Mouse (Mus musculus) ovary, adult 2 months (tissue): ENCODE data around the gene Gm49388. TPM values are rescaled to one million over a fixed set of nuclear protein-coding genes. Genes with fewer than 3 reads are reported as not detected.

ENCODE experiments used
- polyA plus RNA-seq: library from polyadenylated mRNA; depleted of rRNA; stranded (reverse); fragments of >200 nt; gene quantifications from 2 replicates; pipeline ENCODE4 v1.2.3, GENCODE M21; 2012; rRNA removed

The Gm49388 gene
- polyA plus RNA-seq, result 0.06 TPM in 1 of 2 replicates, not detected in the other

GRCm38 (mm10) chr7:127785308-127785707 lies at the start of gene Gm49388:
TSS of gene Gm49388 (plus strand) at chr7:127785608.

GRCm38 (mm10) chr7:127744366-127745045 lies 40.9 kb upstream of the Gm49388 start, which contains the start of gene Fbxl19:
TSS of gene Fbxl19 (plus strand) at chr7:127744543.

GRCm38 (mm10) chr7:127769651-127770038 lies 15.8 kb upstream of the Gm49388 start, which contains the start of gene Orai3:
TSS of gene Orai3 (plus strand) at chr7:127769815.

GRCm38 (mm10) chr7:127776426-127776825 lies 9.0 kb upstream of the Gm49388 start, which contains the start of gene Setd1a:
TSS of gene Setd1a (plus strand) at chr7:127776670.

GRCm38 (mm10) chr7:127800435-127801009 lies 15.1 kb downstream of the Gm49388 start, which contains the start of gene Hsd3b7:
TSS of gene Hsd3b7 (plus strand) at chr7:127800604.

GRCm38 (mm10) chr7:127824176-127824871 lies 38.9 kb downstream of the Gm49388 start, which contains the start of the genes Stx4a and Stx1b:
TSS of gene Stx4a (plus strand) at chr7:127824294.
TSS of gene Stx1b (minus strand) at chr7:127824549.

Other genes starting within 250 kb of the Gm49388 start
- 0.75 and 3.4 TPM in 2 replicates for gene Tmem265, start 224.2 kb upstream of the Gm49388 start, polyA plus RNA-seq
- 62.0 and 70.8 TPM in 2 replicates for gene Phkg2, start 212.3 kb upstream of the Gm49388 start, polyA plus RNA-seq
- 11.7 and 13.2 TPM in 2 replicates for gene Ccdc189, start 197.0 kb upstream of the Gm49388 start, polyA plus RNA-seq
- gene Rnf40, start 196.8 kb upstream of the Gm49388 start, polyA plus RNA-seq, result 33.5 and 34.1 TPM in 2 replicates
- 21.3 and 22.4 TPM in 2 replicates for gene Zfp629, start 169.8 kb upstream of the Gm49388 start, polyA plus RNA-seq
- gene Bcl7c, start 76.7 kb upstream of the Gm49388 start, polyA plus RNA-seq, result 67.7 and 78.2 TPM in 2 replicates
- 33.4 and 51.7 TPM in 2 replicates for gene Ctf1, start 72.9 kb upstream of the Gm49388 start, polyA plus RNA-seq
- gene Ctf2, start 53.4 kb upstream of the Gm49388 start, polyA plus RNA-seq, result 0.27 and 0.30 TPM in 2 replicates
- gene Fbxl19, start 41.1 kb upstream of the Gm49388 start, polyA plus RNA-seq, result 68.7 and 76.0 TPM in 2 replicates
- 51.2 and 60.6 TPM in 2 replicates for gene Orai3, start 15.8 kb upstream of the Gm49388 start, polyA plus RNA-seq
- gene Setd1a, start 8.9 kb upstream of the Gm49388 start, polyA plus RNA-seq, result 9.9 and 12.3 TPM in 2 replicates
- 78.5 and 87.3 TPM in 2 replicates for gene Hsd3b7, start 15.0 kb downstream of the Gm49388 start, polyA plus RNA-seq
- gene Stx4a, start 38.7 kb downstream of the Gm49388 start, polyA plus RNA-seq, result 66.0 and 82.3 TPM in 2 replicates
- 15.2 and 17.7 TPM in 2 replicates for gene Stx1b, start 38.9 kb downstream of the Gm49388 start, polyA plus RNA-seq
- 23.0 and 25.1 TPM in 2 replicates for gene Zfp646, start 90.6 kb downstream of the Gm49388 start, polyA plus RNA-seq
- gene Zfp668, start 91.2 kb downstream of the Gm49388 start, polyA plus RNA-seq, result 11.1 and 14.6 TPM in 2 replicates
- 6.7 and 8.5 TPM in 2 replicates for gene Prss53, start 105.4 kb downstream of the Gm49388 start, polyA plus RNA-seq
- gene Gm21974, start 109.8 kb downstream of the Gm49388 start, polyA plus RNA-seq, result not detected in 2 replicates
- gene Vkorc1, start 110.0 kb downstream of the Gm49388 start, polyA plus RNA-seq, result 241 and 372 TPM in 2 replicates
- 99.5 and 124 TPM in 2 replicates for gene Bckdk, start 118.5 kb downstream of the Gm49388 start, polyA plus RNA-seq
- 18.4 and 22.3 TPM in 2 replicates for gene Kat8, start 126.9 kb downstream of the Gm49388 start, polyA plus RNA-seq
- 44.6 and 45.0 TPM in 2 replicates for gene Prss8, start 144.5 kb downstream of the Gm49388 start, polyA plus RNA-seq
- gene Prss36, start 161.1 kb downstream of the Gm49388 start, polyA plus RNA-seq, result 29.0 and 31.2 TPM in 2 replicates
- gene Fus, start 181.8 kb downstream of the Gm49388 start, polyA plus RNA-seq, result 304 and 455 TPM in 2 replicates
- gene Pycard, start 208.3 kb downstream of the Gm49388 start, polyA plus RNA-seq, result 60.1 and 71.2 TPM in 2 replicates
- 0.97 and 1.1 TPM in 2 replicates for gene Trim72, start 218.3 kb downstream of the Gm49388 start, polyA plus RNA-seq